ENCODE assay signal across 12 mouse cellular contexts in the genomic region with DNA sequence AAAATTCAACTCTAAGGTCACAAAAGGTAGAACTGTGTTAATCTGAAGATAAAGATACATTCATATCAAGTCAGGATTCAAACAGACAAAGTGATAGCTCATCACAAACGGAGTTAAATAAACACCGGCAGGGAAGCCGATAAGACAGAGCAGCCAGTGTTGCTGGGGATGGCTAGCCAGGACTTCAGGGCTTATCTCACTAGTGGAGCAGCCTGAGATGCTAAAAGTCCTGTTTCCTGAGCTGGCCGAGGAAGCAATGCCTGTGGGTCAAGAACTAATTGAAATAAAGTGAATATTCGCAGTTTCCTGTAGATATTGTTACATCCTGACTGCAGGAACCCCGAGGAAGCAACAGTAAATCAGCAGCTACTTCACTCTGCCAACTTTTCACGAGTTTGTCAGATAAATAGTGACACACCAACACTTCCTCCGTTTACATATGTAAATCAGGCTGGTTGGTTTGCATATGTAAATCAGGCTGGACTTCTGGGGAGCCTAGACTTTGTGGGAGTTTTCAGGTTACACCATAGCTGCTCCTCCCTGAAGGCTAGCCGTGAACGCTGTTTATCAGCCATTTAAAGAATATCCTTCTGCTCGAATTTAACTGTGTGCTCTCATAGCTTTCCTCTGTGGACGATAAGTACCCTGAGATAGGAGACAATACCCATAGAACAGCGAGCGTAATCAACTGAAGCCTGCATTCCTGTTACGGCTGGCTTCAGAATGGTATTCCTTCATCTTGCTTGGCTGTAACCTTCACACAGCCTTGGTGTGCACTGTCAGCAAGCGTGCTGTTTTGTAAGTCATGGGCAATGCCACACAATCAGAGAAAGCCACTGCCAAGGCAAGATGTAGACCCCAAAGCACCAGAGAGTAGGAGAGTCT.
DNase-seq lines count a peak whose midpoint lies in the region; ATAC-seq lines count a peak whose summit lies in the region.
"Had no signal": no experiment of that assay in that cellular context is flagged by ENCODE, and none has a peak within 500 bp of the region (broad histone marks: within the 10 kb centered on the region; RNA-seq: fewer than 3 reads in every experiment).

No protein-coding gene starts in this region.

- ATAC-seq in heart, embryonic 13.5 days (ENCODE audit: extremely low read depth, insufficient number of reproducible peaks, low FRiP score, low TSS enrichment) = 0 out of 2 replicates have a peak, but pooled peaks have one; percentile 26
- no peak for ATAC-seq in midbrain, embryonic 12.5 days (ENCODE audit: low FRiP score, low read depth)
- no peak for ATAC-seq in midbrain, embryonic 14.5 days (ENCODE audit: low FRiP score, low TSS enrichment)
- no peak for ATAC-seq in stomach, embryonic 14.5 days (ENCODE audit: insufficient number of reproducible peaks, insufficient read depth, low FRiP score, low read depth)

- no peaks in the 10 kb centered on the region for H3K27me3 ChIP-seq in heart, embryonic 13.5 days (replicated peaks)
- H3K27me3 ChIP-seq in midbrain, embryonic 12.5 days = no peaks in the 10 kb centered on the region; the same call in 1 of the 2 replicates
- no peaks in the 10 kb centered on the region for H3K27me3 ChIP-seq in midbrain, embryonic 14.5 days (ENCODE audit: control insufficient read depth, insufficient read depth, low read length)
- no peaks in the 10 kb centered on the region for H3K27me3 ChIP-seq in stomach, embryonic 14.5 days (ENCODE audit: control insufficient read depth, insufficient read depth, low read length)
- H3K27me3 ChIP-seq: CH12.LX had no signal

- no peak for DNase-seq in heart, postnatal 36 days
- no peak for DNase-seq in midbrain, embryonic 14.5 days
- peak; percentile 5 to 18 for DNase-seq in heart, postnatal 10 days
- DNase-seq in gastrocnemius, adult 8-10 months (ENCODE audit: low spot score in 2 of 2) = no peak
- DNase-seq in frontal cortex, postnatal 36 days (ENCODE audit: low spot score in 2 of 2) = no peak
- DNase-seq: cerebellum, adult 11-12 months; kidney, adult 8-10 months; thymus, postnatal 36 days had no signal

- peak overlapping the region; percentile 25 for H3K4me3 ChIP-seq in heart, embryonic 13.5 days
- H3K4me3 ChIP-seq in midbrain, embryonic 12.5 days = no peak overlapping the region
- no peak overlapping the region for H3K4me3 ChIP-seq in midbrain, embryonic 14.5 days (replicated peaks; ENCODE audit: low read depth, low read length)
- H3K4me3 ChIP-seq in stomach, embryonic 14.5 days (ENCODE audit: low read depth, low read length) = no peak overlapping the region

- peaks cover 72% of the 10 kb centered on the region for H3K4me1 ChIP-seq in heart, embryonic 13.5 days
- H3K4me1 ChIP-seq in midbrain, embryonic 12.5 days = peaks cover 36% of the 10 kb centered on the region
- H3K4me1 ChIP-seq in midbrain, embryonic 14.5 days (ENCODE audit: control insufficient read depth, insufficient read depth, low read length) = peaks cover 46% of the 10 kb centered on the region
- peaks cover 29% of the 10 kb centered on the region for H3K4me1 ChIP-seq in stomach, embryonic 14.5 days (ENCODE audit: control insufficient read depth, insufficient read depth, low read length)

- no peaks in the 10 kb centered on the region for H3K9me3 ChIP-seq in heart, embryonic 13.5 days
- H3K9me3 ChIP-seq in midbrain, embryonic 12.5 days = no peaks in the 10 kb centered on the region
- no peaks in the 10 kb centered on the region; the same call in 1 of the 2 replicates for H3K9me3 ChIP-seq in midbrain, embryonic 14.5 days (ENCODE audit: control insufficient read depth, low read length)
- H3K9me3 ChIP-seq in stomach, embryonic 14.5 days (ENCODE audit: control insufficient read depth, low read depth, low read length) = no peaks in the 10 kb centered on the region

- peak overlapping the region; percentile 79 for H3K27ac ChIP-seq in heart, embryonic 13.5 days (replicated peaks)
- 0 out of 2 replicates have a peak overlapping the region, but pooled peaks have one; percentile 10 for H3K27ac ChIP-seq in midbrain, embryonic 12.5 days (replicated peaks)
- no peak overlapping the region for H3K27ac ChIP-seq in midbrain, embryonic 14.5 days (replicated peaks; ENCODE audit: low read depth, low read length)
- peak overlapping the region; percentile 27; the same call in 1 of the 2 replicates for H3K27ac ChIP-seq in stomach, embryonic 14.5 days (ENCODE audit: low read length)

- no peaks in the 10 kb centered on the region for H3K36me3 ChIP-seq in heart, embryonic 13.5 days
- H3K36me3 ChIP-seq in midbrain, embryonic 12.5 days = no peaks in the 10 kb centered on the region
- H3K36me3 ChIP-seq in midbrain, embryonic 14.5 days (ENCODE audit: control insufficient read depth, insufficient read depth, low read length) = no peaks in the 10 kb centered on the region
- H3K36me3 ChIP-seq in stomach, embryonic 14.5 days (ENCODE audit: control insufficient read depth, insufficient read depth, low read length) = no peaks in the 10 kb centered on the region; the same call in 1 of the 2 replicates

- H3K9ac ChIP-seq in heart, embryonic 13.5 days = 0 out of 2 replicates have a peak overlapping the region, but pooled peaks have one; percentile 45
- no peak overlapping the region for H3K9ac ChIP-seq in midbrain, embryonic 12.5 days (replicated peaks)
- H3K9ac ChIP-seq in midbrain, embryonic 14.5 days (replicated peaks; ENCODE audit: low read length) = no peak overlapping the region
- no peak overlapping the region for H3K9ac ChIP-seq in stomach, embryonic 14.5 days (replicated peaks; ENCODE audit: low read depth, low read length)

- peak overlapping the region; percentile 62 for H3K4me2 ChIP-seq in heart, embryonic 13.5 days
- H3K4me2 ChIP-seq in midbrain, embryonic 12.5 days (replicated peaks) = no peak overlapping the region
- no peak overlapping the region for H3K4me2 ChIP-seq in midbrain, embryonic 14.5 days (ENCODE audit: low read length)
- no peak overlapping the region for H3K4me2 ChIP-seq in stomach, embryonic 14.5 days (replicated peaks; ENCODE audit: low read depth, low read length)

- intact Hi-C loops in heart, postnatal 36 days (cut with DNase I) = no loop called here
- intact Hi-C loops in heart, postnatal 10 days (cut with DNase I) = no loop called here

- WGBS in heart, embryonic 13.5 days = 6% methylated on average over 16 of the region's 16 CpGs
- 40% methylated on average over 16 of the region's 16 CpGs for WGBS in midbrain, embryonic 12.5 days
- 34% methylated on average over 16 of the region's 16 CpGs for WGBS in midbrain, embryonic 14.5 days
- WGBS in stomach, embryonic 14.5 days = 30% methylated on average over 16 of the region's 16 CpGs

Comparison
In these comparisons a context has a peak if more than half of its experiments do, and no peak if none do; other contexts are left out.
1. DNase-seq: peak in heart, postnatal 10 days (2 of 2); none in heart, postnatal 36 days (0 of 2), midbrain, embryonic 14.5 days (single experiment), gastrocnemius, adult 8-10 months (0 of 2) and frontal cortex, postnatal 36 days (0 of 2).